Mouse (Mus musculus) stomach, postnatal 0 days (tissue): Measurements from ENCODE around the gene Pgam5. TPM values are rescaled to one million over a fixed set of nuclear protein-coding genes. Genes with fewer than 3 reads are reported as not detected.

Experiments used
- ATAC-seq: fragments of 200-750 bp; cut with Nextera tagmentation; 2 replicates; pipeline ENCODE4 v1.8.0; 2017; ENCODE audit not compliant: low FRiP score, low TSS enrichment
- DNase-seq: peaks from one replicate; pipeline ENCODE4 v3.0.0-alpha.2; 2016; ENCODE audit warnings: low spot score
- H3K27ac ChIP-seq: fragments of 300-500 bp; sonication (generic); replicated peaks from 2 replicates; pipeline ENCODE4 v1.5.1; 2014; ENCODE audit warnings: mild to moderate bottlenecking, control low read depth
- H3K27me3 ChIP-seq: fragments of 300-500 bp; sonication (generic); 2 replicates; pipeline ENCODE4 v1.6.1; 2014; ENCODE audit warnings: low read length; ENCODE audit not compliant: control insufficient read depth, insufficient read depth
- H3K36me3 ChIP-seq: fragments of 300-500 bp; sonication (generic); 2 replicates; pipeline ENCODE4 v1.6.1; 2014; ENCODE audit warnings: low read length, mixed read lengths; ENCODE audit not compliant: control insufficient read depth, insufficient read depth
- H3K4me1 ChIP-seq: fragments of 300-500 bp; sonication (generic); replicated peaks from 2 replicates; pipeline ENCODE4 v1.6.1; 2014; ENCODE audit warnings: antibody characterized with exemption; ENCODE audit not compliant: control insufficient read depth, insufficient read depth
- H3K4me2 ChIP-seq: fragments of 300-500 bp; sonication (generic); replicated peaks from 2 replicates; pipeline ENCODE4 v1.6.1; 2014; ENCODE audit warnings: low read depth, mild to moderate bottlenecking, control low read depth, moderate library complexity
- H3K4me3 ChIP-seq: fragments of 300-500 bp; sonication (generic); 2 replicates; pipeline ENCODE4 v1.5.1; 2014; ENCODE audit warnings: low read depth, low read length, control low read depth
- H3K9ac ChIP-seq: fragments of 300-500 bp; sonication (generic); 2 replicates; pipeline ENCODE4 v1.6.1; 2014; ENCODE audit warnings: mild to moderate bottlenecking, low read length, control low read depth, mixed read lengths
- H3K9me3 ChIP-seq: fragments of 300-500 bp; sonication (generic); 2 replicates; pipeline ENCODE4 v1.6.1; 2016; ENCODE audit warnings: low read length; ENCODE audit not compliant: control insufficient read depth
- CTCF ChIP-seq: IDR thresholded peaks from 2 replicates; pipeline ENCODE4 v1.5.1; 2016; ENCODE audit warnings: antibody characterized with exemption, low read depth, mild to moderate bottlenecking, moderate library complexity
- EP300 ChIP-seq: optimal IDR thresholded peaks from 2 replicates; pipeline ENCODE3; 2016; ENCODE audit warnings: antibody characterized with exemption
- WGBS: fragments of 180-500 bp; shearing (Covaris S2); extraction: QIAGEN DNeasy Blood & Tissue Kit; methylation state at CpG from one replicate; pipeline ENCODE4 v1.1.7; 2014; 5-methylcytosine and 5-hydroxymethylcytosine counted together
- polyA plus RNA-seq: library from polyadenylated mRNA; unstranded; fragments of >200 nt; fragmentation: Nextera tagmentation; extraction: Ambion mirVana; gene quantifications from 2 replicates; pipeline ENCODE4 v1.2.1, GENCODE M21; 2015

Gene Pgam5
- polyA plus RNA-seq, 1 experiment from 2014 or later: 31.4 TPM

GRCm38 (mm10) chr5:110276910-110277309 lies 7.2 kb upstream of the Pgam5 start:
- Histone ChIP-seq H3K4me1 (no peaks in the 10 kb centered on the region), H3K9ac (no peak overlapping the region), H3K9me3 (no peaks in the 10 kb centered on the region), H3K27me3 (no peaks in the 10 kb centered on the region), H3K4me2 (no peak overlapping the region), H3K36me3 (no peaks in the 10 kb centered on the region), H3K27ac (no peak overlapping the region), H3K4me3 (no peak overlapping the region)
- 93% methylated on average over 1 of the region's 1 CpGs for WGBS
- ATAC-seq (peak; percentile 29; the same call in 1 of the 2 replicates), DNase-seq (no peak)
- TF ChIP-seq EP300 (no peak), CTCF (no peak)

DNA sequence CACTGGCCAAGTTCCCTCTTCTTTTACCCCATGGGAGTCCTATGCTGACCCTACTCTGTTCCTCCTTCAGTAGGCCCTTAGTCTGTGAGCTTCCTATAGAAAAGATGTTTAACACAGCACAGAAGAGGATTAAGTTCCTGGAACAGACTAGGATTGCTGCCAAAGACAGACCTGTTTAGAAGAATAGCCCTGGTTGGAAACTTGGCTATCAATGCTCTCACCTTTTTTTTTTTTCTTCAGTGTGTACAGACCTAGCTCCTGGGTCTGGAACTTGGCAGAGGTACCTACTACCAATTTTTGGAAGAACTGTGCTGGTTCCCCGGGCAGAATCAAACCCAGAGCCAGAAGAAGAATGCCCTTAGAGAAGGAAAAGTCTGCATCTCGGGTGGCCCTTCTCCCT lies 6.7 kb upstream of the Pgam5 start:
- Histone ChIP-seq H3K27me3 (no peaks in the 10 kb centered on the region), H3K4me1 (no peaks in the 10 kb centered on the region), H3K27ac (no peak overlapping the region), H3K4me2 (no peak overlapping the region), H3K4me3 (no peak overlapping the region), H3K9me3 (no peaks in the 10 kb centered on the region), H3K9ac (no peak overlapping the region), H3K36me3 (no peaks in the 10 kb centered on the region)
- 72% methylated on average over 2 of the region's 2 CpGs for WGBS
- ATAC-seq (no peak), DNase-seq (no peak)
- no peak for TF ChIP-seq CTCF

GRCm38 (mm10) chr5:110274846-110275245 lies 5.1 kb upstream of the Pgam5 start:
- ATAC-seq (no peak), DNase-seq (no peak)
- H3K4me1 ChIP-seq: no peaks in the 10 kb centered on the region
- H3K27me3 ChIP-seq: no peaks in the 10 kb centered on the region
- TF ChIP-seq EP300 (no peak), CTCF (no peak)
- no peak overlapping the region; the same call in 1 of the 2 replicates for H3K9ac ChIP-seq
- WGBS: 67% methylated on average over 2 of the region's 2 CpGs
- H3K36me3 ChIP-seq: no peaks in the 10 kb centered on the region
- H3K4me2 ChIP-seq: no peak overlapping the region
- H3K4me3 ChIP-seq: no peak overlapping the region
- H3K9me3 ChIP-seq: no peaks in the 10 kb centered on the region
- no peak overlapping the region for H3K27ac ChIP-seq

- WGBS: 81% methylated on average over 4 of the region's 4 CpGs
- Histone ChIP-seq H3K27ac (no peak overlapping the region), H3K9ac (no peak overlapping the region), H3K4me1 (no peaks in the 10 kb centered on the region), H3K4me3 (no peak overlapping the region), H3K9me3 (no peaks in the 10 kb centered on the region), H3K27me3 (no peaks in the 10 kb centered on the region), H3K4me2 (no peak overlapping the region), H3K36me3 (no peaks in the 10 kb centered on the region)
- TF ChIP-seq CTCF: no peak
- no peak for TF ChIP-seq EP300
- DNase-seq: no peak
- no peak for ATAC-seq
Measured at GRCm38 (mm10) chr5:110274147-110274546, 4.4 kb upstream of the Pgam5 start.

DNA sequence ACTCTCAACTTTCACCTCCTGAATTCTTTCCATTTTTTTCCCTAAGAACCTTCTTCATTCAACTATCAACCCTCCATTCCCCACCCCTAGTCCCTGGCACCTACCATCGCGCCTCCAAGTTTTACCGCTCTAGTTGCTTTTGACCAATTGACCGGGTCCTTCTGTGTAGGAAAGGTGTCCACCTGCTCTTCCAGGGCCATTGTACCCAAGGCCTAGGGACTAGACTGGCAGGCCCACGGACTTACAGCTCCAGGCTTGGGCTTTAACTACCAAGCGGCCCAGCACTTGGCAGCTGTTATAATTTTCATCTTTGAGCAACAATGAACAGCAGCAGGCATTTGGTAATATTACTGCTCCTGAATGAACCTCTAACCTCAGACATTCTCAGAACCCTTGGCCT lies 529 bp upstream of the Pgam5 start:
- no peak for ATAC-seq
- H3K4me2 ChIP-seq: no peak overlapping the region

DNA sequence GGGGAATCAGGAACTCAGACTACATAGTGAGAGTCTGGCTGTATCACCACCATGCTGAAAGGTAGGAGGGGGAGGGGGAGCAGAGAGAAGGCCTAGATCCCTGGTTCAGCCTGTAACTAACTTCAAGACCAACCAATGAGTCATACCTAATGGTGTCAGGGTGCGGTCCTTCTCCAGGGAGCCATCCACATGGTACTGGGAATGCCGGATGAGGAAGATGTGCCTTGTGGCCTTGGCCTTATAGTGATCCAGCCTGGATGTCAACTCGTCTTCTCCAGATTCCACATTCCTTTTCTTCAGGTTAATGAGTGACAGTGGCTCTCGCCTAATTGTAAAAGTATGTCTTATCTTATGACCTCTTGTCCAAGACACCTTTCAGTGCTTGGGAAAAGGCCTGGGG lies 2.8 kb downstream of the Pgam5 start:
- Histone ChIP-seq H3K4me1 (peaks cover 3% of the 10 kb centered on the region; the same call in 1 of the 2 replicates), H3K9me3 (no peaks in the 10 kb centered on the region), H3K4me3 (no peak overlapping the region), H3K27ac (no peak overlapping the region), H3K27me3 (no peaks in the 10 kb centered on the region), H3K36me3 (peaks cover 16% of the 10 kb centered on the region), H3K9ac (no peak overlapping the region), H3K4me2 (no peak overlapping the region)
- ATAC-seq (no peak), DNase-seq (no peak)
- WGBS: 77% methylated on average over 4 of the region's 4 CpGs
- no peak for TF ChIP-seq EP300
- TF ChIP-seq CTCF: no peak

More for the DNA sequence above, 529 bp upstream of the Pgam5 start:
- WGBS: 91% methylated on average over 6 of the region's 6 CpGs
- H3K36me3 ChIP-seq: peaks cover 7% of the 10 kb centered on the region
- H3K27ac ChIP-seq: no peak overlapping the region
- H3K9ac ChIP-seq: no peak overlapping the region
- DNase-seq: no peak
- TF ChIP-seq CTCF (no peak), EP300 (no peak)
- no peaks in the 10 kb centered on the region for H3K9me3 ChIP-seq
- H3K4me3 ChIP-seq: no peak overlapping the region
- peaks cover 3% of the 10 kb centered on the region; the same call in 1 of the 2 replicates for H3K4me1 ChIP-seq
- no peaks in the 10 kb centered on the region for H3K27me3 ChIP-seq
